Mouse (Mus musculus) forebrain, embryonic 14.5 days (tissue): Measurements from ENCODE around the gene Lrba. TPM values are rescaled to one million over a fixed set of nuclear protein-coding genes. Genes with fewer than 3 reads are reported as not detected.

Source experiments
- ATAC-seq: fragments of 200-750 bp; cut with Nextera tagmentation; 2 replicates; pipeline ENCODE4 v1.8.0; 2017; ENCODE audit warnings: mild to moderate bottlenecking, moderate library complexity
- DNase-seq: peaks from one replicate; pipeline ENCODE4 v3.0.0-alpha.2; 2015; ENCODE audit warnings: low spot score
- H3K27ac ChIP-seq: fragments of 300-500 bp; sonication (generic); 2 replicates; pipeline ENCODE4 v1.5.1; 2014; ENCODE audit warnings: low read depth, mild to moderate bottlenecking, control low read depth, low read length, moderate library complexity
- H3K27me3 ChIP-seq: fragments of 300-500 bp; sonication (generic); replicated peaks from 2 replicates; pipeline ENCODE4 v1.6.1; 2014; ENCODE audit warnings: low read length, control low read depth, mixed read lengths; ENCODE audit not compliant: control insufficient read depth, insufficient read depth
- H3K36me3 ChIP-seq: fragments of 300-500 bp; sonication (generic); 2 replicates; pipeline ENCODE4 v1.6.1; 2014; ENCODE audit warnings: low read length, control low read depth; ENCODE audit not compliant: control insufficient read depth, insufficient read depth
- H3K4me1 ChIP-seq: fragments of 300-500 bp; sonication (generic); 2 replicates; pipeline ENCODE4 v1.6.1; 2014; ENCODE audit warnings: antibody characterized with exemption, low read length, control low read depth; ENCODE audit not compliant: control insufficient read depth, insufficient read depth
- H3K4me2 ChIP-seq: fragments of 300-500 bp; sonication (generic); 2 replicates; pipeline ENCODE4 v1.6.1; 2014; ENCODE audit warnings: mild to moderate bottlenecking, control low read depth, low read length
- H3K4me3 ChIP-seq: fragments of 300-500 bp; sonication (generic); 2 replicates; pipeline ENCODE4 v1.5.1; 2014; ENCODE audit warnings: low read depth, low read length, control low read depth
- H3K9ac ChIP-seq: fragments of 300-500 bp; sonication (generic); 2 replicates; pipeline ENCODE4 v1.6.1; 2014; ENCODE audit warnings: mild to moderate bottlenecking, low read length, control low read depth, moderate library complexity
- H3K9me3 ChIP-seq: fragments of 300-500 bp; sonication (generic); replicated peaks from 2 replicates; pipeline ENCODE4 v1.6.1; 2016; ENCODE audit warnings: low read length, control low read depth, mixed read lengths; ENCODE audit not compliant: control insufficient read depth
- WGBS: fragments of 180-500 bp; shearing (Covaris S2); extraction: QIAGEN DNeasy Blood & Tissue Kit; methylation state at CpG from one replicate; pipeline ENCODE4 v1.1.7; 2014; 5-methylcytosine and 5-hydroxymethylcytosine counted together
- polyA plus RNA-seq: library from polyadenylated mRNA; unstranded; fragments of >200 nt; fragmentation: Nextera tagmentation; extraction: Ambion mirVana; gene quantifications from 2 replicates; pipeline ENCODE4 v1.2.1, GENCODE M21; 2014

Lrba gene
- polyA plus RNA-seq, 1 experiment from 2014 or later = 2.9 TPM

DNA sequence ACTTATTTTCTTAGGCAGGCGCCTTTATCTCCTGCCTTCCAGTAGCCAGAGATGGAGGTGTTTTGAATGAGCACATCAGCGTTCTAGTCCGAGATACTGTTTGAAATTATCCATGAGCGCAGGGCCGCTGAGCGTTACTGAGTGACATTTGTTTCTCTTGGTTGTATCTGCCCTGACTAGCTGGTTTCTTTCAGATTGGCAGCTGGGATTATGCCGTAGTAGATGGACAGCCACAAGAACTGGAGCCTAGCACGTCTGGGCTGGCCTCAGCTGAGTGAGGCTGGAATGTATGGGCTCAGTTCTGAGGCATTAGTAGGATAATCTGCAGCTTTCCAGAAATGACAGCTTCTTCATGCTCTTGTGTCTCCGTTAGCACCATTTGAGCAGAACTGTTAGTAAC is 500.6 kb downstream of the Lrba start:
- WGBS = 70% methylated on average over 9 of the region's 9 CpGs
- no peak for DNase-seq
- Histone ChIP-seq H3K27ac (no peak overlapping the region), H3K27me3 (no peaks in the 10 kb centered on the region), H3K4me3 (no peak overlapping the region), H3K9ac (no peak overlapping the region), H3K36me3 (no peaks in the 10 kb centered on the region), H3K4me1 (no peaks in the 10 kb centered on the region), H3K9me3 (no peaks in the 10 kb centered on the region), H3K4me2 (no peak overlapping the region)
- no peak for ATAC-seq

GRCm38 (mm10) chr3:86738831-86739230 is 514.4 kb downstream of the Lrba start:
- no peak overlapping the region for H3K9ac ChIP-seq
- WGBS = 54% methylated on average over 3 of the region's 3 CpGs
- no peak overlapping the region for H3K4me3 ChIP-seq
- no peaks in the 10 kb centered on the region for H3K27me3 ChIP-seq
- no peaks in the 10 kb centered on the region for H3K36me3 ChIP-seq
- peak overlapping the region; percentile 44; the same call in 1 of the 2 replicates for H3K27ac ChIP-seq
- H3K4me2 ChIP-seq = no peak overlapping the region
- DNase-seq = peak; percentile 82
- H3K4me1 ChIP-seq = peaks cover 2% of the 10 kb centered on the region; the same call in 1 of the 2 replicates
- no peaks in the 10 kb centered on the region for H3K9me3 ChIP-seq
- peak; percentile 79 for ATAC-seq

DNA sequence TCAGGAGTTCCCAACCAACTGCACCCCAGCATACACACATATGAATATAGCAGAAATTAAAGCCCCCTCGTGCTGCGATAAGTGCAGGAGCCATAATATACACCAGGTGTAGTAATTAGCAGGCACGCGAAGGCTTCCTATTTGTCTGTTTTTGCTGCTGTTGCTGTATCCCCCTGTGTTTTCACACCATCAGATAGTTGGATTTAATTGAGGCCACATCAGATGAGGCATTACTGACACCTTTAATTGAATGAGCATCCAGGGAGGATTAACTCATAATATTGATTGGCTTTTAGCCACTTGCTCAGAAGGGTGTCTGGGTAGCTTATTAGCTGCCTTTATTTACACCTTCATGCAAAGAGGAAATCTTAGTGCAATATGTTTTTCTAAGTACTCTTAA is 515.3 kb downstream of the Lrba start:
- no peak overlapping the region for H3K4me3 ChIP-seq
- H3K27ac ChIP-seq = 0 out of 2 replicates have a peak overlapping the region, but pooled peaks have one; percentile 30
- WGBS = 54% methylated on average over 4 of the region's 4 CpGs
- DNase-seq (peak; percentile 79), ATAC-seq (peak; percentile 78)
- H3K4me1 ChIP-seq = peaks cover 2% of the 10 kb centered on the region; the same call in 1 of the 2 replicates
- H3K9me3 ChIP-seq = no peaks in the 10 kb centered on the region
- H3K9ac ChIP-seq = no peak overlapping the region
- H3K4me2 ChIP-seq = no peak overlapping the region
- no peaks in the 10 kb centered on the region for H3K27me3 ChIP-seq
- no peaks in the 10 kb centered on the region for H3K36me3 ChIP-seq

DNA sequence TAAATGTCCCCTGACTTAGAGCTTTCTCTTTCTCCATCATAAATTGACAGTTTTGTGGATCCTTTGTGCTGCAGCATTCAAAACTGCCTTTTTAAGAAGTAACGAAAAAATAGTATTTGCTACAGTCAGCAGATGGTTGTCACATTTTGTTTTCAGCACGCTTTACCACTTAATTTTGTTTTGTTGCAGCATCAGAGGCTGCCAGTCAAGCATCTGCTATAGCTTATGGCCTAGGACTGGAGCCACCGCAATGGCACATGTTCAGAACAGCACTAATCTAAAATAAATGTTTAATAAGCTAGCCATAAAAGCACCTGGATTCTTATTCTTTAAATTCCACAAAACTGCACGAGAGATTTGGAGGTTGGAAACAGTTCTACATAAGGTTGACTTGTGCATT is 520.9 kb downstream of the Lrba start:
- 44% methylated on average over 4 of the region's 4 CpGs for WGBS
- ATAC-seq (peak; percentile 92), DNase-seq (peak; percentile 85)
- Histone ChIP-seq H3K9me3 (no peaks in the 10 kb centered on the region), H3K27me3 (no peaks in the 10 kb centered on the region), H3K4me1 (peaks cover 16% of the 10 kb centered on the region), H3K27ac (peak overlapping the region; percentile 44; the same call in 1 of the 2 replicates), H3K4me2 (0 out of 2 replicates have a peak overlapping the region, but pooled peaks have one; percentile 21), H3K36me3 (no peaks in the 10 kb centered on the region), H3K4me3 (no peak overlapping the region), H3K9ac (no peak overlapping the region)

DNA sequence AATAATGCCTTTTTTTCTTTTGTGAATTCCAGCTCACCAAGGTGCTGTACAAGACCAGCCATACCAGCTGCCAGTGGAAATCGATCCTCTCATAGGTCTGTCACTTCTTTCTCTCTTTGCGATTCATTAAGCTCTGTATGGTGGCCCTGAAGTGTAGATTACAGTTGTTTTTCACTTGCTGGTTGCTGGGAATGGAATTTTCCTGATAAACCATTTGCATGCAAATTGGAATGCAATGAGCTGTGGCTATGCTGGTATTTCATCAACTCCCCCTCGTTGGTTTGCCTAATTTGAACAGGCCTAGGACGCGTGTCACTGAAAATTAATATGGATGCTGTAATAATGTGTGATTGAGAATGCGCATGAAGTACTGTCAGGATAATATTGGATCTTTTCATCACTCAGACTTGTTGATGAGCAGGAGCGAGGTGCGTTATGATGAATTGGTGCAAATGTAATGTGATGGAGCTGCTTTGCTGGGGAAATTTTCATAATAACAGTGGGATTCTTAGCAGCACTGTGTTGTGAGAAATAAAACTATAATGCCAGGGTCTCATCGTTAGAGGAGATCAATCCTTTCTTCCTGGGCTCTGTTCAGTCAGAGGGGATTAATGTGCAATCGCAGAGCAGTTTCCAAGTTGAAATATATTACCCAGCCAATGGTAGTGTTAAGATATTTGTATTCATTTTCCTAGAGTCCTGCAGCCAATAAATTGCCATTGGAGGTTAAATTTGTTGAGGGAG is 521.5 kb downstream of the Lrba start:
- no peak overlapping the region for H3K4me3 ChIP-seq
- peaks cover 16% of the 10 kb centered on the region for H3K4me1 ChIP-seq
- H3K4me2 ChIP-seq = peak overlapping the region; percentile 21; the same call in 1 of the 2 replicates
- peak; percentile 90 for ATAC-seq
- H3K36me3 ChIP-seq = no peaks in the 10 kb centered on the region
- 21% methylated on average over 10 of the region's 10 CpGs for WGBS
- no peaks in the 10 kb centered on the region for H3K27me3 ChIP-seq
- peak; percentile 79 for DNase-seq
- H3K9me3 ChIP-seq = no peaks in the 10 kb centered on the region
- H3K9ac ChIP-seq = no peak overlapping the region
- peak overlapping the region; percentile 44; the same call in 1 of the 2 replicates for H3K27ac ChIP-seq

DNA sequence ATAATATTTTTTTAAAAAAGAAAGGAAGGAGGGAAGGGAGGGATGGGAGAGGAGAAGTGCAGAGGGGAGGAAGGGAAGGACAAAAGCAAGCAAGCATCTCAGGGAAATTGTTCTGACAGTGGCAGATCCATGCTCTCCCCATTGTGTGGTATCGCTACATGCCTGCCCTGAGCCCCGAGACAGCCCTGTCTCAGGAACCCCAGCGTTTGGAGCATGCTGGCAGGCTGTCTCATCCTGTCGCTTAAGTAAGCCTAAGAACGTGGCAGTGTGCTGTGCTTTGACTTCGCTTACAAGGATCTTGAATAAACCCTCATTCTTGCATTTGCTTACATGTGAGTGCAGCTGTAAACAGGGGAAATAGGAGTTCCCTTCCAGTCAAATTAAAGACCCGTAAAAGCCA is 526.2 kb downstream of the Lrba start:
- no peaks in the 10 kb centered on the region for H3K36me3 ChIP-seq
- ATAC-seq (no peak), DNase-seq (no peak)
- H3K9me3 ChIP-seq = no peaks in the 10 kb centered on the region
- H3K4me3 ChIP-seq = no peak overlapping the region
- H3K27ac ChIP-seq = no peak overlapping the region
- H3K9ac ChIP-seq = no peak overlapping the region
- H3K27me3 ChIP-seq = no peaks in the 10 kb centered on the region
- no peak overlapping the region for H3K4me2 ChIP-seq
- peaks cover 15% of the 10 kb centered on the region for H3K4me1 ChIP-seq
- WGBS = 25% methylated on average over 7 of the region's 7 CpGs

- Histone ChIP-seq H3K9me3 (no peaks in the 10 kb centered on the region), H3K27ac (no peak overlapping the region), H3K9ac (no peak overlapping the region), H3K4me2 (no peak overlapping the region), H3K27me3 (no peaks in the 10 kb centered on the region), H3K4me3 (no peak overlapping the region), H3K4me1 (no peaks in the 10 kb centered on the region), H3K36me3 (no peaks in the 10 kb centered on the region)
- no peak for ATAC-seq
- WGBS = 83% methylated on average over 6 of the region's 6 CpGs
- no peak for DNase-seq
These were observed 529.7 kb downstream of the Lrba start for GRCm38 (mm10) chr3:86754178-86754577.

GRCm38 (mm10) chr3:86754595-86755557 is 530.4 kb downstream of the Lrba start:
- ATAC-seq (no peak), DNase-seq (no peak)
- Histone ChIP-seq H3K36me3 (no peaks in the 10 kb centered on the region), H3K27ac (no peak overlapping the region), H3K4me2 (no peak overlapping the region), H3K9me3 (no peaks in the 10 kb centered on the region), H3K4me1 (no peaks in the 10 kb centered on the region), H3K9ac (no peak overlapping the region), H3K27me3 (no peaks in the 10 kb centered on the region), H3K4me3 (no peak overlapping the region)
- WGBS = 70% methylated on average over 14 of the region's 14 CpGs
